Mouse (Mus musculus) forebrain, embryonic 12.5 days (tissue): Measurements from ENCODE around the gene Pcbp1. TPM values are rescaled to one million over a fixed set of nuclear protein-coding genes. Genes with fewer than 3 reads are reported as not detected.
A peak's percentile ranks its signal among the peaks of the same experiment; 100 is the strongest.

Experiments
- ATAC-seq: fragments of 200-750 bp; cut with Nextera tagmentation; 2 replicates; pipeline ENCODE4 v1.8.0; 2017; ENCODE audit warnings: moderate TSS enrichment; ENCODE audit not compliant: low FRiP score
- H3K27ac ChIP-seq: fragments of 300-500 bp; sonication (generic); 2 replicates; pipeline ENCODE4 v1.5.1; 2016; ENCODE audit warnings: mild to moderate bottlenecking
- H3K27me3 ChIP-seq: fragments of 300-500 bp; sonication (generic); 2 replicates; pipeline ENCODE4 v1.6.1; 2016; ENCODE audit warnings: mild to moderate bottlenecking
- H3K36me3 ChIP-seq: fragments of 300-500 bp; sonication (generic); replicated peaks from 2 replicates; pipeline ENCODE4 v1.6.1; 2016; ENCODE audit warnings: mild to moderate bottlenecking
- H3K4me1 ChIP-seq: fragments of 300-500 bp; sonication (generic); 2 replicates; pipeline ENCODE4 v1.6.1; 2016
- H3K4me2 ChIP-seq: fragments of 300-500 bp; sonication (generic); 2 replicates; pipeline ENCODE4 v1.6.1; 2016; ENCODE audit warnings: mild to moderate bottlenecking, moderate library complexity
- H3K4me3 ChIP-seq: fragments of 300-500 bp; sonication (generic); replicated peaks from 2 replicates; pipeline ENCODE4 v1.5.1; 2016; ENCODE audit warnings: mild to moderate bottlenecking
- H3K9ac ChIP-seq: fragments of 300-500 bp; sonication (generic); 2 replicates; pipeline ENCODE4 v1.6.1; 2016; ENCODE audit warnings: mild to moderate bottlenecking
- H3K9me3 ChIP-seq: fragments of 300-500 bp; sonication (generic); 2 replicates; pipeline ENCODE4 v1.6.1; 2016
- WGBS: fragments of 180-500 bp; shearing (Covaris S2); methylation state at CpG from one replicate; pipeline ENCODE4 v1.1.7; 2016; 5-methylcytosine and 5-hydroxymethylcytosine counted together
- polyA plus RNA-seq: library from polyadenylated mRNA; unstranded; fragments of >200 nt; fragmentation: Nextera tagmentation; extraction: Ambion mirVana; gene quantifications from 2 replicates; pipeline ENCODE4 v1.2.1, GENCODE M21; 2016

Gene Pcbp1
- polyA plus RNA-seq, 1 experiment from 2014 or later, result 562 TPM

DNA sequence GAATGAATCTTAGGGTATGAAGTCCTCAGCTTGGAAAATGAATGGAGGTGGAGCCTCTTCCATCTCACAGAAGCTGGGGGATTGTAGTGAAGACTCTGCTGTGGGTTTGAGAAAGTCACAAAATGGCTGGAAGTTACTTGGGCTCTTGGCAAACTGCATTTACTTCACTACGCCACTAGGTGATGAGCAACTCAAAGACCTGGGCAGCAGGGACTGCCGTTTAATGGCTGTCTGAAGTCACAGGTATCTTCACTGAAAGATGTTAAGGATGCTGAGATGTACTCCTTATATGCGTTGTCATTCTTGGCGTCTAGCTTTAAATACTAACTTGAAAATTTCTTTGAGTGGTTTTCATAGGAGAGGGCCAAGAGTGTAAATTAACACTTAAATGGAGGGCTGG lies 19.1 kb upstream of the Pcbp1 start:
- Histone ChIP-seq H3K4me1 (no peaks in the 10 kb centered on the region), H3K4me3 (no peak overlapping the region), H3K36me3 (peaks cover 62% of the 10 kb centered on the region), H3K9me3 (no peaks in the 10 kb centered on the region), H3K9ac (no peak overlapping the region), H3K4me2 (no peak overlapping the region), H3K27me3 (no peaks in the 10 kb centered on the region), H3K27ac (no peak overlapping the region)
- WGBS, result 61% methylated on average over 4 of the region's 4 CpGs
- no peak for ATAC-seq

DNA sequence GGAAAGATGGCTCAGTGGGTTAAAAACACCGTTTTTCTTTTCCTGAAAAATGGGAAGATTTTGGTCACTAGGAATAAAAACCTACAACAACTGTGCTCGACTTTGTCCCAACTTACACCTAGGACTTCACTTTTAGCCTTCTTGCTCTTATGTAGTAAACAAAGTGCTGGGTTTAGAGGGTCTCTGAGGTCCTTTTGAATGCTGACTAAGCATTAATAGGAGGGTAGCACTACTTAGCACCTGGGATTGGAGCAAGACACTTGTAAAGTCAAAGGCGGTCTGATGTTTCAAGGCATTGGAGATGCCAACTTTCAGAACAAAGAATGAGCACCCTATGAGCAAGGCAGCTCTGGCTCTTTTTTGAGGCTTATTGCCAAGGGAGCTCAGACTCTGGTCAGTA lies 17.7 kb upstream of the Pcbp1 start:
- Histone ChIP-seq H3K4me2 (no peak overlapping the region), H3K27me3 (no peaks in the 10 kb centered on the region), H3K4me3 (no peak overlapping the region), H3K9me3 (no peaks in the 10 kb centered on the region), H3K36me3 (peaks cover 64% of the 10 kb centered on the region), H3K4me1 (no peaks in the 10 kb centered on the region), H3K27ac (no peak overlapping the region), H3K9ac (no peak overlapping the region)
- 91% methylated on average over 3 of the region's 3 CpGs for WGBS
- no peak for ATAC-seq

DNA sequence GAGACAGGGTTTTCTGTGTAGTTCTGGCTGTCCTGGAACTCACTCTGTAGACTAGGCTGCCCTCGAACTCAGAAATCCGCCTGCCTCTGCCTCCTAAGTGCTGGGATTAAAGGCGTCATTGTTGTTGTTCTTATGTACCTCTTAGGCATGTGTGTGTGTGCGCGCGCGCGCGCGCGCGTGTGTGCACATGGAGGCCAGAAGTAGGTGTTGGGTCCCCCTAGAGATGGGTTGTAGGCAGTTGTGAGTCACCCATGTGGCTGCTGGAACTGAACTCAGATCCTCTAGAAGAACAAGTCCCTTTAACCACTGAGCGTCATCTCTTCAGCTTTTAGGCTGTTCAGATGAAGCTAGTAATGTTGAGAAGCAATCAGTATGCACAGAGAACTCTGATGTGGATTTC lies 16.9 kb upstream of the Pcbp1 start:
- Histone ChIP-seq H3K4me2 (no peak overlapping the region), H3K9me3 (no peaks in the 10 kb centered on the region), H3K4me1 (no peaks in the 10 kb centered on the region), H3K4me3 (no peak overlapping the region), H3K9ac (no peak overlapping the region), H3K27me3 (no peaks in the 10 kb centered on the region), H3K27ac (no peak overlapping the region), H3K36me3 (peaks cover 60% of the 10 kb centered on the region)
- ATAC-seq, result no peak
- WGBS, result 95% methylated on average over 13 of the region's 13 CpGs

DNA sequence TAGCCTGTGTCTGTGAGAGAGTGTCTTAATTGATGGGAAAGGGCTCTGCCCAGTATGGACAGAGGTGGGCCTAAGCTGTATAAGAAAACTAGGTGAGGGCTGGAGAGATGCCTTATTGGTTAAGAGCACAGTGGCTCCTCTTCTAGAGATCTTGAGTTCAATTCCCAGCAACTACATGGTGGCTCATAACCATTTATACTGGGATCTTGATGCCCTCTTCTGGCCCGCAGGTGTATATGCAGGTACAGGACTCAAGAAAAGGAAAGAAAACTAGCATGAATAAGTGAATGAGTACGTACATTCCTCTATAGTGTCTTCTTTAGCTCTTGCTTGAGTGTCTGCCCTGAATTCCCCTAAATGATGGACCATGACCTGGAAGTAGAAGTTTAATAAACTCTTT lies 15.5 kb upstream of the Pcbp1 start:
- no peak for ATAC-seq
- H3K4me1 ChIP-seq, result no peaks in the 10 kb centered on the region
- no peak overlapping the region for H3K27ac ChIP-seq
- H3K9ac ChIP-seq, result no peak overlapping the region
- peaks cover 57% of the 10 kb centered on the region for H3K36me3 ChIP-seq
- H3K4me2 ChIP-seq, result no peak overlapping the region
- no peaks in the 10 kb centered on the region for H3K27me3 ChIP-seq
- WGBS, result 86% methylated on average over 2 of the region's 2 CpGs
- no peaks in the 10 kb centered on the region for H3K9me3 ChIP-seq
- H3K4me3 ChIP-seq, result no peak overlapping the region

DNA sequence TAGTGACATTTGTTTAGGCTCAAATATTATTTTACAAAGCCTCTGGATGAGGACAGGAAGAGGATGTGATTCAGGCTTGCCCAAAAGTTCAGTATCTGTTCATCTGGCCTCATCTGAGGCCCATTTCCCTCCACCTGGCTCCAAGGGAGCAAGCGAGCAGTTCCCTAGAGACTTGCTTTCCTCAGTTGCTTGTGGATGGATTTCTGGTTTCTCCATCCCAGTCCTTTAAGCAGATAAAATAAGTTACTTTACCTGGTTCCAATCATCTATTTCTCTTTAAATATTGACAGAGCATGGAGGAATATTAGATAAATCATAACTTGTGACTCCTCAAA lies 2.3 kb upstream of the Pcbp1 start:
- H3K4me3 ChIP-seq, result no peak overlapping the region
- no peak for ATAC-seq
- H3K36me3 ChIP-seq, result peaks cover 33% of the 10 kb centered on the region
- no peaks in the 10 kb centered on the region for H3K9me3 ChIP-seq
- H3K27ac ChIP-seq, result no peak overlapping the region
- H3K27me3 ChIP-seq, result no peaks in the 10 kb centered on the region
- 93% methylated on average over 1 of the region's 1 CpGs for WGBS
- H3K9ac ChIP-seq, result no peak overlapping the region
- H3K4me2 ChIP-seq, result no peak overlapping the region
- H3K4me1 ChIP-seq, result peaks cover 14% of the 10 kb centered on the region

DNA sequence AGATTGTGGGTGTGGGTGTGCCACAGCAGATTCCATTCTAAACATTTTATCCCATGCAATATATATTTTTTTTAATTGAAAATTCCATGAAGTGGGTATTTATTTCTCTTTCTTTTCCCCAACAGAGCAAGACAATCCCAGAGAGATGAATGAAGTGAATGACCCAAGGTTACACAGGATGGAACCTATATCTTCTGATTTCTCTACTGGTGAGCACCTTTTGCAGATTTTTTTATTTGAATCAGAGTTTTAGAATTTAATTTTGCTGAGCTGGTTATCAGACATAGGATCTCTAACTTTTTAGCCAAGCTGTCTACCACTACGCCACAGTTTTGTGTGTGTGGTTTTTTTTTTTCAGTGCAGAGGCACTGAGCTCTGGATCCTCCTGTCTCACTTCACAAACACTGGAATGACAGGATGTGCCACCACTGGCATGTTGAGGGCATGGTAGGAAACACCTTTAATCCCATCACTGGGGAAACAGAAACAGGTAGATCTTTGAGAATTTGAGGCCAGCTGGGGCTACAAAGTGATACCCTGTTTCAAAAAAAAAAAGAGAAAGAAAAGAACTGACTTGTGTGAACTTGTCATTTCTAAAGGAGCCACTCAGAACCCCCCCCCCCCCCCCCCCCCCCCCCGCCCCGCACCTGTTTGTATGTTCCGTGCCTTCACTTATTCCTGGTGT lies 1.8 kb upstream of the Pcbp1 start:
- Histone ChIP-seq H3K27ac (peak overlapping the region; percentile 100), H3K9me3 (no peaks in the 10 kb centered on the region), H3K27me3 (no peaks in the 10 kb centered on the region), H3K36me3 (peaks cover 33% of the 10 kb centered on the region), H3K4me2 (peak overlapping the region; percentile 92), H3K4me1 (peaks cover 19% of the 10 kb centered on the region), H3K9ac (no peak overlapping the region), H3K4me3 (peak overlapping the region; percentile 97; the same call in 1 of the 2 replicates)
- ATAC-seq, result no peak
- 89% methylated on average over 1 of the region's 4 CpGs for WGBS

DNA sequence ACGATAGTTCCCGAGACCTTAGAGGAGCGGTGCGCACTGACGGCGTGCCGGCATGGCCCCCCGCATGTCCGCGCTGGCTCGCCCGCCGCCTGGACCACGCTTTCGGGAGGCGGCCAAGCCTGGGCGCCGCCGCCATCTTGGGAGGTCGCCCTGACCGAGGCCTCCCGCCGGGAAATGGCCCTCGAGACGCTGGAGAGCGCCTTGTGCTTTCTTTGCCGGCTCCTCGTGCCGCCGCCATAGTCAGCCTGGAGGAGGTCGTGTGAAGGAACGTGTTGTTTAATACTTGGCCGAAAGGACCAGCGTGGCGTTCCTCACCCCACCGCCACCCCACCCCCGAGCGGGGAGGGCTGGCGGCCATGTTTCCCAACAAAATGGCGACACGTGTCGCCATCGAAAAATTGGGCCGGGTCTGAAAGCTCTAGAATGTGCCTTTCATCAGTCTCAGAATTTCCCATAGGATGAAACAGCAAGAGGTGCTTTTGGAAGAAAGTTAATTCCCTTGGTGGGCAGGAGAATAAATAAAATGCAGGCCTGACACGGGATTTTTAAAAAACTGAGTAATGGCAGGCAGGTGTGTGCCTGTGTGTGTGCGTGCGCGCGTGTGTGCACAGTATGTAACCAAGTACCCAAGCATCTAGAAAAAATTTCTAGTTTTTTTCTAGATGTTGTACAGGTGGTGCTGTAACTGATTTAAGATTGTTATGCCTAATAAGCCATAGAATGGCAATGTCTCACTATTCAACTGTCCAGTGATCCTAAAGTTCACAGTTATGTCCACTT lies 1.0 kb upstream of the Pcbp1 start:
- peak; percentile 76 for ATAC-seq
- Histone ChIP-seq H3K4me2 (peak overlapping the region; percentile 92), H3K27me3 (no peaks in the 10 kb centered on the region), H3K27ac (peak overlapping the region; percentile 100), H3K36me3 (peaks cover 33% of the 10 kb centered on the region), H3K4me3 (peak overlapping the region; percentile 97), H3K4me1 (peaks cover 26% of the 10 kb centered on the region), H3K9ac (peak overlapping the region; percentile 99), H3K9me3 (no peaks in the 10 kb centered on the region)
- 6% methylated on average over 49 of the region's 49 CpGs for WGBS

DNA sequence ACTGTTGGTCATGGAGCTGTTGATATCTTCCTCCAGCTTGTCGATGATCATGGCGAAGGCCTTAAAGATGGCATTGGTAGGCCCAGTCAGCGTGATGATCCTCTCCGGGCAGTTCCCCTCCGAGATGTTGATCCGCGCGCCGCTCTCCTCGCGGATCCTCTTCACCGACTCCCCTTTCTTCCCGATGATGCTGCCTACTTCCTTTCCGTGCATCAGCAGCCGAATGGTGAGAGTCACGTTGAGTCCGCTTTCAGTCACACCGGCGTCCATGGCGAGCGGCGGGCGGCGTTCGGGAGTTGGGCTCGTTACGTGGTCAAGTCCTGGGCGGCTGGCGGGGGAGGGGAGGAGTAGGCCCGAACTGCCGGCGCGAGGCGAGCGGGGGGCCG lies 482 bp downstream of the Pcbp1 start:
- H3K9me3 ChIP-seq, result no peaks in the 10 kb centered on the region
- H3K4me2 ChIP-seq, result peak overlapping the region; percentile 92
- no peaks in the 10 kb centered on the region for H3K27me3 ChIP-seq
- peak overlapping the region; percentile 99 for H3K9ac ChIP-seq
- H3K27ac ChIP-seq, result peak overlapping the region; percentile 100
- peak overlapping the region; percentile 97 for H3K4me3 ChIP-seq
- ATAC-seq, result peak; percentile 39
- H3K4me1 ChIP-seq, result peaks cover 27% of the 10 kb centered on the region
- WGBS, result 0% methylated on average over 30 of the region's 36 CpGs
- peaks cover 31% of the 10 kb centered on the region for H3K36me3 ChIP-seq

DNA sequence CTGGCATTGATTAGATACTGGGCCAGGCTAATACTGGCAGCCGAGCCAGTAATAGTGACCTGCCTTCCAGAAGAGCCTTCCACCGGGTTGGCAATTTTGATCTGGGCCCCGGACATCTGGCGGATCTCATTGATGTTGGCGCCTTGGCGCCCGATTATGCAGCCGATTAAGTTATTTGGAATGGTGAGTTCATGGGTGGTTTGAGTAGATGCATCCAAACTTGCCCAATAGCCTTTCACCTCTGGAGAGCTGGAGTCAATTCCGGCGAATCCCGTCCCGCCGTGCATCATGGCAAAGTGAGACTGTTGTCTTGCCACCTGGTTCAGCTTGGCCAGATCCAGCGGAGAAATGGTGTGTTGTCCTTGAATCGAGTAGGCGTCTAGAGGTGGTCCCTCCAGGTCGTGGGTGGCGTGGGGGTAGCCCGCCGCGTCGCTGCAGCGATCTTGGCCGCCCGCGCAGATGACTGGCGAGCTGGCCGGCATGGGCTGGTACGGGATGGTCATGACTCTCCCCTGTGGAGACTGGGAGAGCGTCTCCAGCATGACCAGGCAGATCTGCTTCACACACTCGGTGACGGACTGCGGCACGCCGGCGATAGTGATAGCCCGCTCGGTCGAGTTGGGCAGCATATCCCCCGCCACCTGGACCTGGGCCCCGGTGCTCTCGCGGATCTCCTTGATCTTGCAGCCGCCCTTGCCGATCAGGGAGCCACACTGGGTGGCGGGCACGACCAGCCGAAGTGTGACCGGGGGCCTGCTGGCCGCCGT lies 1.1 kb downstream of the Pcbp1 start:
- H3K4me1 ChIP-seq, result peaks cover 27% of the 10 kb centered on the region
- H3K4me3 ChIP-seq, result peak overlapping the region; percentile 97
- peak overlapping the region; percentile 100 for H3K27ac ChIP-seq
- peak overlapping the region; percentile 99 for H3K9ac ChIP-seq
- peak overlapping the region; percentile 92 for H3K4me2 ChIP-seq
- no peaks in the 10 kb centered on the region for H3K27me3 ChIP-seq
- no peaks in the 10 kb centered on the region for H3K9me3 ChIP-seq
- peaks cover 29% of the 10 kb centered on the region for H3K36me3 ChIP-seq
- ATAC-seq, result peak; percentile 5; the same call in 1 of the 2 replicates
- under 1% methylated on average over 51 of the region's 51 CpGs for WGBS

DNA sequence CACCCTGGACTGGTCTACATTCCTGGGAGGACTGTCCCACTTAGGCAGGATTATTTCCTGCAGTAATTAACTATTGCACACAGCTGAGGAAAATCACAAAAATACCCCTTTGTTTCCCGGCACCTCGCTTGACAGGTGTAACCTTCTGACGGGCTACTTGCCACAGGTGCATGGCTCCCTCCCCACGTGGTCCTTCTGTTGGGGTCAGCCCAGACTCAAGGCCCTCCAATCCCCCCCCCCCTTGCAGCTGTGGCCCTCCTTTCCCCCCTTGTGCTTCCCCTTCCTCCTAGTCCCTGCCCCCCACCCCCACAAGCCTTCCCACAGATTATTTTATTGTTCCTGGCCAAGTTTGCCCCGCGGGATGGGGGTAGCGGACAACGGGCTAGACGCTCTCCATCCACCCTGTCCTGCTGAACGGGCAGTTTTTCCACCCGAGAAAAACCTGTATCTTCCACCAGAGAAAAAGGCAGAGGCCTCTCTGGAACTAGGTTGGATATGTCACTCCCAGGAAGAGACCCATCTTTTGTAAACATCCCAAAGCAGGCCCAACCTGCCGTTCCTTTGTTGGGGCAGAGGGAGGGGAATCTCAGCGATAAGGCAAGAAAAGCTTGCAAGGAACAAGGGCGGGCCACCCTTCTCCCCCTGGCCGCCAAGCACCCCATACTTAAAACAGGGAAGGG lies 2.2 kb downstream of the Pcbp1 start:
- Histone ChIP-seq H3K9ac (peak overlapping the region; percentile 99), H3K4me2 (peak overlapping the region; percentile 92), H3K9me3 (no peaks in the 10 kb centered on the region), H3K4me1 (peaks cover 27% of the 10 kb centered on the region), H3K27me3 (no peaks in the 10 kb centered on the region), H3K4me3 (peak overlapping the region; percentile 97), H3K36me3 (peaks cover 24% of the 10 kb centered on the region), H3K27ac (peak overlapping the region; percentile 92)
- under 1% methylated on average over 15 of the region's 15 CpGs for WGBS
- no peak for ATAC-seq

DNA sequence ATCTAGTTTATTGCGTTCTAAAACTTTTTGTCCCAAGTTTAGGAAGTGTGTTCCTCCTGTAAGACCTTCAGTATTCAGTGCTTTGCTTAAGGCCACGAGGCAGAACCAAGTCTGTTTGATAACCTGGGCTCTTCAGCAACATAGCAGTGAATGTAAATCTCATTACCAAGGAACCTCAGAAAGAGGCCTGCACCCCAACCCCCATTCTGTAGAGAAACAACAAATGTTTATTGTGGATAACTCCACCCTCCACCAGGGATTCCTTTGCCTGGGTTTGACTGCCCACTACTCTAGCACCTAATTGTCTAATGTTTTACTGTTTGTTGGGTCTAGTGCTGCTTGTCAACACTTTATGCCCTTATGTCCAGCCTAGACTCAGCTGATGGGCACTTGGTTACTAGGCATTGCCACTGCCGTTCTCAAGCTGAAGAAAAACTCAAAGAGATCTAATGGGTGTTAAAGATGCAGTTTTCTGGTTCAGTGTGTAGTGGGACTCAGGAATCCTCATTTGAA lies 2.8 kb downstream of the Pcbp1 start:
- Histone ChIP-seq H3K27me3 (no peaks in the 10 kb centered on the region), H3K36me3 (peaks cover 24% of the 10 kb centered on the region), H3K9ac (peak overlapping the region; percentile 99), H3K27ac (peak overlapping the region; percentile 92), H3K4me2 (peak overlapping the region; percentile 92), H3K9me3 (no peaks in the 10 kb centered on the region), H3K4me1 (peaks cover 25% of the 10 kb centered on the region), H3K4me3 (peak overlapping the region; percentile 97)
- WGBS, result 44% methylated on average over 3 of the region's 3 CpGs
- no peak for ATAC-seq
